Mouse (Mus musculus): ENCODE results near the gene 4933405L10Rik. TPM values are rescaled to one million over a fixed set of nuclear protein-coding genes. Genes with fewer than 3 reads are reported as not detected.

Gene 4933405L10Rik
- polyA plus RNA-seq, 1 experiment from 2014 or later = not detected

- WGBS (ENCODE audit: insufficient replicate concordance) = 83% methylated on average over 11 of the region's 11 CpGs
- Histone ChIP-seq H3K9me3 (ENCODE audit: low read length) (no peaks in the 10 kb centered on the region), H3K4me2 (ENCODE audit: low read depth, low read length) (peak overlapping the region; percentile 87), H3K4me3 (ENCODE audit: low read depth, low read length) (peak overlapping the region; percentile 71; the same call in 1 of the 2 replicates), H3K27ac (ENCODE audit: low read depth) (no peak overlapping the region), H3K36me3 (replicated peaks; ENCODE audit: insufficient read depth, low read length) (peaks cover 23% of the 10 kb centered on the region), H3K4me1 (ENCODE audit: insufficient read depth) (peaks cover 11% of the 10 kb centered on the region), H3K9ac (replicated peaks) (no peak overlapping the region), H3K27me3 (ENCODE audit: insufficient read depth, low read length) (0 out of 2 replicates have a peak, but pooled peaks cover under 1% of the 10 kb centered on the region)
- ATAC-seq (no peak), DNase-seq (no peak)
- TF ChIP-seq EP300 (IDR thresholded peaks at IDR 0.05; ENCODE audit: low read depth) (no peak), CTCF (IDR thresholded peaks at IDR 0.05; ENCODE audit: low read depth) (no peak)
These were observed 7.8 kb upstream of the 4933405L10Rik start for GRCm38 (mm10) chr8:105699488-105700215.

GRCm38 (mm10) chr8:105700566-105700965, 6.9 kb upstream of the 4933405L10Rik start:
- H3K27ac ChIP-seq (ENCODE audit: low read depth) = peak overlapping the region; percentile 80
- peak overlapping the region; percentile 87 for H3K4me2 ChIP-seq (ENCODE audit: low read depth, low read length)
- H3K4me1 ChIP-seq (ENCODE audit: insufficient read depth) = peaks cover 11% of the 10 kb centered on the region
- no peaks in the 10 kb centered on the region for H3K9me3 ChIP-seq (ENCODE audit: low read length)
- under 1% methylated on average over 21 of the region's 21 CpGs for WGBS (ENCODE audit: insufficient replicate concordance)
- peak overlapping the region; percentile 71 for H3K4me3 ChIP-seq (ENCODE audit: low read depth, low read length)
- DNase-seq (peak; percentile 76), ATAC-seq (peak; percentile 64)
- H3K9ac ChIP-seq (replicated peaks) = peak overlapping the region; percentile 66
- no peak for TF ChIP-seq CTCF (IDR thresholded peaks at IDR 0.05; ENCODE audit: low read depth)
- TF ChIP-seq EP300 (IDR thresholded peaks at IDR 0.05; ENCODE audit: low read depth) = no peak
- H3K36me3 ChIP-seq (replicated peaks; ENCODE audit: insufficient read depth, low read length) = peaks cover 23% of the 10 kb centered on the region
- no peaks in the 10 kb centered on the region for H3K27me3 ChIP-seq (ENCODE audit: insufficient read depth, low read length)

- Histone ChIP-seq H3K9me3 (ENCODE audit: low read length) (no peaks in the 10 kb centered on the region), H3K4me2 (ENCODE audit: low read depth, low read length) (peak within 1 kb of the TSS; percentile 87), H3K9ac (replicated peaks) (peak within 1 kb of the TSS; percentile 66), H3K4me1 (ENCODE audit: insufficient read depth) (peaks cover 13% of the 10 kb centered on the region), H3K27me3 (ENCODE audit: insufficient read depth, low read length) (no peaks in the 10 kb centered on the region), H3K36me3 (replicated peaks; ENCODE audit: insufficient read depth, low read length) (peaks cover 23% of the 10 kb centered on the region), H3K27ac (ENCODE audit: low read depth) (peak within 1 kb of the TSS; percentile 80), H3K4me3 (ENCODE audit: low read depth, low read length) (peak within 1 kb of the TSS; percentile 71)
- TF ChIP-seq EP300 (IDR thresholded peaks at IDR 0.05; ENCODE audit: low read depth) (no peak), CTCF (IDR thresholded peaks at IDR 0.05; ENCODE audit: low read depth) (no peak)
- under 1% methylated on average over 58 of the region's 60 CpGs for WGBS (ENCODE audit: insufficient replicate concordance)
- DNase-seq (peak; percentile 98), ATAC-seq (peak; percentile 85)
These were observed 6.3 kb upstream of the 4933405L10Rik start, which contains the start of the genes Acd and Pard6a for GRCm38 (mm10) chr8:105700966-105701824. Gene Acd (minus strand): TSS chr8:105701102. Gene Pard6a (plus strand): TSS chr8:105701148.

GRCm38 (mm10) chr8:105702001-105702401, 5.5 kb upstream of the 4933405L10Rik start:
- no peak overlapping the region for H3K27ac ChIP-seq (ENCODE audit: low read depth)
- ATAC-seq = no peak
- TF ChIP-seq CTCF (IDR thresholded peaks at IDR 0.05; ENCODE audit: low read depth) (no peak), EP300 (IDR thresholded peaks at IDR 0.05; ENCODE audit: low read depth) (no peak)
- WGBS (ENCODE audit: insufficient replicate concordance) = 63% methylated on average over 18 of the region's 18 CpGs
- DNase-seq = no peak
- peaks cover 18% of the 10 kb centered on the region for H3K36me3 ChIP-seq (replicated peaks; ENCODE audit: insufficient read depth, low read length)
- H3K27me3 ChIP-seq (ENCODE audit: insufficient read depth, low read length) = no peaks in the 10 kb centered on the region
- peak overlapping the region; percentile 87 for H3K4me2 ChIP-seq (ENCODE audit: low read depth, low read length)
- H3K9ac ChIP-seq (replicated peaks) = peak overlapping the region; percentile 12; the same call in 1 of the 2 replicates
- H3K4me1 ChIP-seq (ENCODE audit: insufficient read depth) = peaks cover 14% of the 10 kb centered on the region
- peak overlapping the region; percentile 71 for H3K4me3 ChIP-seq (ENCODE audit: low read depth, low read length)
- no peaks in the 10 kb centered on the region for H3K9me3 ChIP-seq (ENCODE audit: low read length)

GRCm38 (mm10) chr8:105702731-105703415, 4.6 kb upstream of the 4933405L10Rik start:
- DNase-seq = no peak
- Histone ChIP-seq H3K9ac (replicated peaks) (no peak overlapping the region), H3K27ac (ENCODE audit: low read depth) (no peak overlapping the region), H3K9me3 (ENCODE audit: low read length) (no peaks in the 10 kb centered on the region), H3K4me2 (ENCODE audit: low read depth, low read length) (no peak overlapping the region), H3K4me3 (ENCODE audit: low read depth, low read length) (no peak overlapping the region), H3K27me3 (ENCODE audit: insufficient read depth, low read length) (no peaks in the 10 kb centered on the region), H3K36me3 (replicated peaks; ENCODE audit: insufficient read depth, low read length) (peaks cover 10% of the 10 kb centered on the region), H3K4me1 (ENCODE audit: insufficient read depth) (peaks cover 21% of the 10 kb centered on the region)
- no peak for ATAC-seq
- TF ChIP-seq CTCF (IDR thresholded peaks at IDR 0.05; ENCODE audit: low read depth) (no peak), EP300 (IDR thresholded peaks at IDR 0.05; ENCODE audit: low read depth) (no peak)
- WGBS (ENCODE audit: insufficient replicate concordance) = 91% methylated on average over 24 of the region's 24 CpGs
